Mouse (Mus musculus): Measurements from ENCODE around the gene Hbb-bh1. TPM values are rescaled to one million over a fixed set of nuclear protein-coding genes. Genes with fewer than 3 reads are reported as not detected.
"Not testable (repeated sequence)": the region's sequence is repeated elsewhere in the genome, so short reads cannot be mapped to it uniquely, and the experiment has no call there.

Hbb-bh1 gene
- polyA plus RNA-seq, 1 experiment from 2014 or later = 2.8 TPM

GRCm38 (mm10) chr7:103808120-103808519 lies 34.8 kb downstream of the Hbb-bh1 start:
- ATAC-seq (ENCODE audit: low FRiP score, low TSS enrichment) = not testable (repeated sequence)

GRCm38 (mm10) chr7:103806856-103807255 lies 36.1 kb downstream of the Hbb-bh1 start:
- ATAC-seq (ENCODE audit: low FRiP score, low TSS enrichment) = no peak

More at GRCm38 (mm10) chr7:103808120-103808519, 34.8 kb downstream of the Hbb-bh1 start:
- not testable (repeated sequence) for H3K27me3 ChIP-seq (ENCODE audit: control insufficient read depth, insufficient read depth, low read length); H3K9ac ChIP-seq (ENCODE audit: low read depth, low read length); H3K4me2 ChIP-seq (replicated peaks; ENCODE audit: low read depth, low read length); H3K9me3 ChIP-seq (ENCODE audit: control insufficient read depth, low read length); H3K27ac ChIP-seq (ENCODE audit: low read depth, low read length); H3K4me3 ChIP-seq (ENCODE audit: low read length); H3K4me1 ChIP-seq (ENCODE audit: control insufficient read depth, insufficient read depth, low read length); H3K36me3 ChIP-seq (ENCODE audit: control insufficient read depth, insufficient read depth, low read length)
- 68% methylated on average over 2 of the region's 2 CpGs for WGBS

GRCm38 (mm10) chr7:103792669-103793388 lies 50.1 kb downstream of the Hbb-bh1 start:
- no peak for ATAC-seq (ENCODE audit: low FRiP score, low TSS enrichment)
- H3K4me3 ChIP-seq (ENCODE audit: low read length) = no peak overlapping the region
- no peak overlapping the region for H3K4me2 ChIP-seq (replicated peaks; ENCODE audit: low read depth, low read length)
- no peak overlapping the region for H3K9ac ChIP-seq (ENCODE audit: low read depth, low read length)
- no peaks in the 10 kb centered on the region for H3K9me3 ChIP-seq (ENCODE audit: control insufficient read depth, low read length)
- WGBS = 29% methylated on average over 4 of the region's 4 CpGs
- H3K36me3 ChIP-seq (ENCODE audit: control insufficient read depth, insufficient read depth, low read length) = no peaks in the 10 kb centered on the region
- H3K27me3 ChIP-seq (ENCODE audit: control insufficient read depth, insufficient read depth, low read length) = no peaks in the 10 kb centered on the region
- no peaks in the 10 kb centered on the region for H3K4me1 ChIP-seq (ENCODE audit: control insufficient read depth, insufficient read depth, low read length)
- no peak overlapping the region for H3K27ac ChIP-seq (ENCODE audit: low read depth, low read length)

More at GRCm38 (mm10) chr7:103806856-103807255, 36.1 kb downstream of the Hbb-bh1 start:
- H3K27me3 ChIP-seq (ENCODE audit: control insufficient read depth, insufficient read depth, low read length) = no peaks in the 10 kb centered on the region
- H3K36me3 ChIP-seq (ENCODE audit: control insufficient read depth, insufficient read depth, low read length) = no peaks in the 10 kb centered on the region
- 67% methylated on average over 1 of the region's 1 CpGs for WGBS
- no peak overlapping the region for H3K4me3 ChIP-seq (ENCODE audit: low read length)
- no peak overlapping the region for H3K4me2 ChIP-seq (replicated peaks; ENCODE audit: low read depth, low read length)
- H3K9ac ChIP-seq (ENCODE audit: low read depth, low read length) = no peak overlapping the region
- H3K9me3 ChIP-seq (ENCODE audit: control insufficient read depth, low read length) = no peaks in the 10 kb centered on the region
- no peaks in the 10 kb centered on the region for H3K4me1 ChIP-seq (ENCODE audit: control insufficient read depth, insufficient read depth, low read length)
- H3K27ac ChIP-seq (ENCODE audit: low read depth, low read length) = no peak overlapping the region

- ATAC-seq (ENCODE audit: low FRiP score, low TSS enrichment) = no peak
- H3K4me1 ChIP-seq (ENCODE audit: control insufficient read depth, insufficient read depth, low read length) = no peaks in the 10 kb centered on the region
- H3K4me3 ChIP-seq (ENCODE audit: low read length) = no peak within 1 kb of the TSS
- H3K27me3 ChIP-seq (ENCODE audit: control insufficient read depth, insufficient read depth, low read length) = no peaks in the 10 kb centered on the region
- no peaks in the 10 kb centered on the region for H3K9me3 ChIP-seq (ENCODE audit: control insufficient read depth, low read length)
- WGBS = 79% methylated on average over 3 of the region's 3 CpGs
- H3K4me2 ChIP-seq (replicated peaks; ENCODE audit: low read depth, low read length) = no peak within 1 kb of the TSS
- H3K9ac ChIP-seq (ENCODE audit: low read depth, low read length) = no peak within 1 kb of the TSS
- no peak within 1 kb of the TSS for H3K27ac ChIP-seq (ENCODE audit: low read depth, low read length)
- no peaks in the 10 kb centered on the region for H3K36me3 ChIP-seq (ENCODE audit: control insufficient read depth, insufficient read depth, low read length)
Observed at GRCm38 (mm10) chr7:103791721-103792120, 51.2 kb downstream of the Hbb-bh1 start, which contains the start of gene Olfr67. Olfr67 (minus strand) TSS chr7:103791821.

Other genes with a start within 250 kb of the Hbb-bh1 start
- gene Olfr619, start 242.6 kb downstream of the Hbb-bh1 start, polyA plus RNA-seq (2014; fragmentation: Nextera tagmentation; extraction: Ambion mirVana) = not detected in 2 replicates
- not detected in 2 replicates for gene Olfr620, start 230.6 kb downstream of the Hbb-bh1 start, polyA plus RNA-seq (2014; fragmentation: Nextera tagmentation; extraction: Ambion mirVana)
- not detected in 2 replicates for gene Olfr622, start 200.5 kb downstream of the Hbb-bh1 start, polyA plus RNA-seq (2014; fragmentation: Nextera tagmentation; extraction: Ambion mirVana)
- gene Olfr623, start 179.5 kb downstream of the Hbb-bh1 start, polyA plus RNA-seq (2014; fragmentation: Nextera tagmentation; extraction: Ambion mirVana) = not detected in 2 replicates
- gene Olfr624, start 172.0 kb downstream of the Hbb-bh1 start, polyA plus RNA-seq (2014; fragmentation: Nextera tagmentation; extraction: Ambion mirVana) = 0.04 TPM in 1 of 2 replicates, not detected in the other
- gene Olfr625-ps1, start 160.4 kb downstream of the Hbb-bh1 start, polyA plus RNA-seq (2014; fragmentation: Nextera tagmentation; extraction: Ambion mirVana) = not detected in 2 replicates
- gene Olfr243, start 128.5 kb downstream of the Hbb-bh1 start, polyA plus RNA-seq (2014; fragmentation: Nextera tagmentation; extraction: Ambion mirVana) = not detected in 2 replicates
- gene Olfr628, start 112.8 kb downstream of the Hbb-bh1 start, polyA plus RNA-seq (2014; fragmentation: Nextera tagmentation; extraction: Ambion mirVana) = not detected in 2 replicates
- gene Olfr629, start 98.2 kb downstream of the Hbb-bh1 start, polyA plus RNA-seq (2014; fragmentation: Nextera tagmentation; extraction: Ambion mirVana) = not detected in 2 replicates
- not detected in 2 replicates for gene Olfr630, start 85.8 kb downstream of the Hbb-bh1 start, polyA plus RNA-seq (2014; fragmentation: Nextera tagmentation; extraction: Ambion mirVana)
- gene Olfr69, start 71.6 kb downstream of the Hbb-bh1 start, polyA plus RNA-seq (2014; fragmentation: Nextera tagmentation; extraction: Ambion mirVana) = not detected in 2 replicates
- gene Olfr68, start 63.5 kb downstream of the Hbb-bh1 start, polyA plus RNA-seq (2014; fragmentation: Nextera tagmentation; extraction: Ambion mirVana) = not detected in 2 replicates
- not detected in 2 replicates for gene Olfr67, start 51.3 kb downstream of the Hbb-bh1 start, polyA plus RNA-seq (2014; fragmentation: Nextera tagmentation; extraction: Ambion mirVana)
- 1,529 and 1,788 TPM in 2 replicates for gene Hbb-bt, start 29.2 kb downstream of the Hbb-bh1 start, polyA plus RNA-seq (2014; fragmentation: Nextera tagmentation; extraction: Ambion mirVana)
- gene Hbb-bs, start 15.1 kb downstream of the Hbb-bh1 start, polyA plus RNA-seq (2014; fragmentation: Nextera tagmentation; extraction: Ambion mirVana) = 3,842 and 4,307 TPM in 2 replicates
- not detected in 2 replicates for gene Hbb-bh2, start 2.6 kb downstream of the Hbb-bh1 start, polyA plus RNA-seq (2014; fragmentation: Nextera tagmentation; extraction: Ambion mirVana)
- gene Hbb-y, start 10.1 kb upstream of the Hbb-bh1 start, polyA plus RNA-seq (2014; fragmentation: Nextera tagmentation; extraction: Ambion mirVana) = 578 and 855 TPM in 2 replicates
- not detected in 2 replicates for gene Olfr66, start 43.1 kb upstream of the Hbb-bh1 start, polyA plus RNA-seq (2014; fragmentation: Nextera tagmentation; extraction: Ambion mirVana)
- gene Olfr64, start 51.3 kb upstream of the Hbb-bh1 start, polyA plus RNA-seq (2014; fragmentation: Nextera tagmentation; extraction: Ambion mirVana) = not detected in 2 replicates
- not detected in 2 replicates for gene Olfr65, start 60.3 kb upstream of the Hbb-bh1 start, polyA plus RNA-seq (2014; fragmentation: Nextera tagmentation; extraction: Ambion mirVana)
- gene Olfr631, start 85.7 kb upstream of the Hbb-bh1 start, polyA plus RNA-seq (2014; fragmentation: Nextera tagmentation; extraction: Ambion mirVana) = not detected in 2 replicates
- gene Olfr632, start 91.2 kb upstream of the Hbb-bh1 start, polyA plus RNA-seq (2014; fragmentation: Nextera tagmentation; extraction: Ambion mirVana) = not detected in 2 replicates
- not detected in 2 replicates for gene Olfr633, start 101.3 kb upstream of the Hbb-bh1 start, polyA plus RNA-seq (2014; fragmentation: Nextera tagmentation; extraction: Ambion mirVana)
- gene Olfr635, start 128.0 kb upstream of the Hbb-bh1 start, polyA plus RNA-seq (2014; fragmentation: Nextera tagmentation; extraction: Ambion mirVana) = 0.03 TPM in 1 of 2 replicates, not detected in the other
- not detected in 2 replicates for gene Olfr638, start 155.6 kb upstream of the Hbb-bh1 start, polyA plus RNA-seq (2014; fragmentation: Nextera tagmentation; extraction: Ambion mirVana)
- 0.03 TPM in 1 of 2 replicates, not detected in the other for gene Olfr639, start 174.1 kb upstream of the Hbb-bh1 start, polyA plus RNA-seq (2014; fragmentation: Nextera tagmentation; extraction: Ambion mirVana)
- not detected in 2 replicates for gene Olfr640, start 182.4 kb upstream of the Hbb-bh1 start, polyA plus RNA-seq (2014; fragmentation: Nextera tagmentation; extraction: Ambion mirVana)
- gene Olfr641, start 192.3 kb upstream of the Hbb-bh1 start, polyA plus RNA-seq (2014; fragmentation: Nextera tagmentation; extraction: Ambion mirVana) = not detected in 2 replicates
- gene Olfr642, start 209.5 kb upstream of the Hbb-bh1 start, polyA plus RNA-seq (2014; fragmentation: Nextera tagmentation; extraction: Ambion mirVana) = not detected in 2 replicates
- gene 4930516K23Rik, start 218.3 kb upstream of the Hbb-bh1 start, polyA plus RNA-seq (2014; fragmentation: Nextera tagmentation; extraction: Ambion mirVana) = not detected in 2 replicates
- gene Olfr644, start 228.7 kb upstream of the Hbb-bh1 start, polyA plus RNA-seq (2014; fragmentation: Nextera tagmentation; extraction: Ambion mirVana) = not detected in 2 replicates
- not detected in 2 replicates for gene Olfr645, start 242.3 kb upstream of the Hbb-bh1 start, polyA plus RNA-seq (2014; fragmentation: Nextera tagmentation; extraction: Ambion mirVana)